Mouse (Mus musculus) spleen, postnatal 36 days (tissue): ENCODE results near the gene Zscan12.

Experiments
- DNase-seq, 2 experiments: peaks; one replicate each; pipeline ENCODE4 v3.0.0; 2022; ENCODE audit warnings: low spot score in 2 of 2, mixed read lengths in 1 of 2

Zscan12 gene

DNA sequence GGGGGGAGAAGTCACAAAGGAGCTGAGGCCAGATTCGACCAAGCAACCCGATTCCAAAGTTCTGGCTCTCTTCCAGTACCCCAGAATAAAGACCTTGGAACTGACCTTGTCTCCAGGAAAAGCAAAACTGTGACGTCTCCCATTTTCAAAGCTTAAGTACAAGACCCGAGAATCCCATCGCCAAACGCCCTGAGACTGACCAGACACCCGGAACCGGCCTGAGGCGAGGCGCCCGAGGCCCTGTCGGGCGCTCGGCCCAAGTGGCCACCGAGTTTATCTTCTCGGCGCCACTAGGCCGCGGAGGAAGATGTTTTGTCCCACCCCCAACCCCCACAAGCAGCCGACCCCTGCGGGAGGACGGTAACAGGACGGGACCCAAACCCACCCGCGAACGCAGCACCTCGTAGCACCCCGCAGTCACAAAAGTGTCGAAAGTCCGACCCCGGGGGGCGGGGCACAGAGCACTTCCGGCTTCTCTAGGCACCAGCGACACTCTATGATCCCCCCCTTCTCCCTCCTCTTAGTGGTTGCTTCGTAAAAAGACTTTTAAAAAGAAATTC, 39.7 kb downstream of the Zscan12 start, which contains the start of gene Zkscan3:
Gene Zkscan3, minus strand, starts transcription at position 469 of the 560 bp plus-strand sequence.
- peak; percentile 75 to 80 for DNase-seq

DNA sequence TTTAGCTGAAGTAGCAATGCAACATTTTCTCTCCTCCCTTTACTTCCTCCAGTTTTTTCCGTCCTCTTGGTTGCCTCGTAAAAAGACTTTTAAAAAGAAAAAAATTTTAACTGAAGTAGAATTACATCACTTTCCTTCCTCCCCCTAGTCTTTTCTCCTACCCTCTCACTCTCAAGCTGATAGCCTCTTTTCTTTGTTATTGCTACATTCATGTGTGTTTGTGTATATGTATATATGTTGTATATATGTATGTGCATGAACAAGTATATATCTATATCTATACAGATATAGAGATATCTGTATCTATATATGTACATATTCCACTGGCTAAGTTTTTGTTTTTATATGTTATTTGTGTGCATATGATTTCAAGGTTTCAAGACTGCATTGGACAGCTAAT, 40.2 kb downstream of the Zscan12 start:
- DNase-seq, result no peak

DNA sequence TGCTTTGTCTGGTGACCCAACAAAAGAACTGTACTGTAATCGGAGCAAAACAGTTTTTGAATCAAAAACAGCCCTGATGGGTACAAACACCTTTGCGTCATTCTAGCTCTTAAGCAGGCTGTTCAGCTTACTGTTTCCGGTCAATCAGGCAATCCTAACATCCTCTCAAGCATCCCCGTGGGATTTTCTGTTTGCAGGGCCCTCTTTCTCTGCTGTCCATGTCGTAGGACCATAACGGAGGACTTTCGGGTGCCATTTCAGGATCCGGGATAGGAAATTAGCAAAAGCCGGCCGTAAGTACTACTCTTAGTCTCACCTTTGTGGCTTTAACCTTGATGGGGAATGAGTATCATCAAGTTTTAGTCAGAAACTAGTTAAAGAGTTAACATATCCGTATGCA, 44.7 kb downstream of the Zscan12 start:
- DNase-seq, result no peak

DNA sequence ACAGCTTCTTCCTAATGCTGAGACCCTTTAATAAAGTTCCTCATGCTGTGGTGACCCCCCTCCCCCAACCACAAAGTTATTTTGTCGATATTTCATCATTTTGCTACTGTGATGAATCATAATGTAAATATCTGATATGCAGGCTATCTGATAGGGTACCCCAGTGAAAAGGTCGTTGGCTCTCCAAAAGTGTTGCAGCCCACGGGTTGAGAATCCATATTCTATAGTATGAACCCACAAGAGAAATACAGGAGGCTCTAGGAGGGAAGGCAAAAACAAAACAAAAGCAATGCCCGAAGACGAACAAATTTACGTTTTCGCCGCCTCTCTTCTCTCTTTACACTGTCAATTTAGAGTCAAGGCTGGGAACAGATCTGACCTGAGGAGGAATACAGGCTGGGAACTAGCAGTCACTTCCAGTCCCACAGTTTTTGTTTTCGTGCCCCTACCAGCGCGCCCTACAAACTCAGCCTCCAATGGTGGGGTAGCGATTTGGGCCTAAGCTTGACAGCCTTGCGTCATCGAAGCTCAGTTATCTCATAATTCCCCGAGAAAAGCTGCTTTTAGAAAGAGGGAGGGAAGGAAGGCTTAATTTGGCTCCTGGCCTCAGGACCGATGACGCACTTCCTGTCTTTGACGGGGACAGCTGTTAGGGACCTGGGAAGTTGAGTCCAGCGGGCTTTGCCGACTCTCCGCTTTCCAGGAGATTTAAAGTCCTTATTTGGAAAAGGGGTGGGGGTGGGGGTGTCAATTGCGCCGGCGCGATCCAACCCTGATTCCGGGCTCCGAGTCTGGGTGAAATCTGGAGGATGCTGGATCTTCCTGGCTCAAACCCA, 45.6 kb downstream of the Zscan12 start:
- peak; percentile 48 to 50 for DNase-seq

DNA sequence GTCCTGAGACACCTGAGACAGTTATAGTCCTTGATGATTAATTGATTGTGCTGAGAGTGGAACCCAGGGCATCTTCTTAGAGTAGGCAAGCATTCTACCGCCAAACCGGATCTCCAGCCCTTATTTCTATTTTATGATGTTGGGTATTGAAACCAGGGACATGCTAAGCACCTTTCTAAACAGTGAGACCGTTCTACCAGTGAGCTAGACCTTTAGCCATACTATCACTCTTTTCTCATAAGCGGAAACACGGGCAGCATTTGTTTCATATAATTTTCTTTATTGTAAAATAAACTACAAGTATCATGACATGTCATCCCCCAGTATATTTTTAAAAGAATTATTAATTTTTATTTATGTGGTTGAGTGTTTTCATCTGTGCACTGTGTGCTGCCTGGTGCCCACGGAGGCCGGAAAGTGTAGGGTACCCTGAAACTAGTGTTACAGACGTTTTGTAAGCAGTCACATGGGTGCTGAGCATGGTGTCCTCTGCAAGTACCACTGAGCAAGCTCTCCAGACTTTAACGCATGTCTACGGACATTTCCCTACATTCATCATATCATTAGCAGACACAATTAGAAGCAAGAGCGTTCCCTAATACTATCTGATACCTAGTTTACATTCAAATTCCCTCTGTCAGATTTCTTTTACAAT, 46.3 kb downstream of the Zscan12 start:
- no peak for DNase-seq

DNA sequence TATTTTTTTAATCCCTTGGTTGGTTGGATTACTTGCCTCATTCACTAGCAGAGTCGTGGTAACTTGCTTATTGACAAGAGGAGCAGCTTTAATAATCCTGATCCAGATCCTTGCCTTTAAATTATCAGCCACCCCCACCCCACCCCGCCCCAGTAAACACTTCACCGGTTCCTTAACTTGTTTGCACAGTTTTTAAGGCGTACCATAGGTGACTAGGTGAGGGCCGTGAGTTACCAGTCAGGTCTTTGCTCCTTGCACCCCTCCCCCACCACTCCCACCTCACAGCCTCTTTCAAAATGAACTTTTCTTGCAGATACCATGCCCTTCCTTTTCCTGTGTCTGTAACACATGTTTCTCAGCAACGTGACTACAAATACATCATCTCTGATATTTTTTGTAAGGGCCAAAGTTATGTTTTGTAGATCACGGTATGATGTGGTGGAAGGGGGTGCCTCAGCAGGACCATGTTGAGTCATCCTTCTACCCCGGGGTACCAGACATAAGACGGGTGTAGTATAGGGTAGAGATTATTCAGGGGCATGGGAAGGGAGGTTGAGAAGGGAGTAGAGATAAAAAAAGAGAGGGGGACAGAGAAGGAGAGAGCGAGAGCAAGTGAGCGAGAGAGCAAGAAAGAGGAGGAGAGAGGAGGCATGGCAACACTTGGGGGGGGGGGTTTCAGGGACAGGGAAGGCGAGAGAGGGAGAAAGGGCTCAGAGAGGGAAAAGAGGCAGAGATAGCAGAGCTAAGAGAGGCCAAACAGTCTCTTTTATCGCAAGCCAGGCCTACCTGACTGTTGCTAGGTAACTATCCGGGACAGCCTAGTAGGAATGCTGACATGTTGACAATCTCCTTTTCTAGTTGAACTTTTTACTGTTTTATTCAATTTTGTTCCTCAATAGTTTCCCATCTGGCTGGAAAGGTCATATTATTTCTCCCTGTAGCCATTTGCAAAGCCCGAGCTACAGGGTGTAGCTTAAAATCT, 51.9 kb downstream of the Zscan12 start:
- no peak for DNase-seq

DNA sequence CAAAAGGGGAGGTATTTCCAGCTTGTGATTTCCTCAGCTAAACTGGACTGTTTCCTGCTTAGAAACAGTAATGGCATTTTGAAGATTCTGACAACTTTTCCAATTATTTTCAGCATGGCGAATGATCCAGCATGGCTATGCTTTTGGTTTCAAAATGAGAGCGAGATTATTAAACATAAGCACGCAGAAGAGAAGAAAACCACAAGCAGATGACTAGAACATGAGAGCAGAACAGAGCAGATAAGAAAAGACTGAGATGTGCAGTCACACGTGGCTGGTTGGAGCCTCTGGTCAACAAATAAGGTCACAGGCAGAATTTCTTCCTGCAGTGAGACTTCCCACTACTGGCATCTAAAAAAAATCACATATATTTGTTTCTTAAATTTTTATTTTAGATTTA, 52.6 kb downstream of the Zscan12 start:
- no peak for DNase-seq

DNA sequence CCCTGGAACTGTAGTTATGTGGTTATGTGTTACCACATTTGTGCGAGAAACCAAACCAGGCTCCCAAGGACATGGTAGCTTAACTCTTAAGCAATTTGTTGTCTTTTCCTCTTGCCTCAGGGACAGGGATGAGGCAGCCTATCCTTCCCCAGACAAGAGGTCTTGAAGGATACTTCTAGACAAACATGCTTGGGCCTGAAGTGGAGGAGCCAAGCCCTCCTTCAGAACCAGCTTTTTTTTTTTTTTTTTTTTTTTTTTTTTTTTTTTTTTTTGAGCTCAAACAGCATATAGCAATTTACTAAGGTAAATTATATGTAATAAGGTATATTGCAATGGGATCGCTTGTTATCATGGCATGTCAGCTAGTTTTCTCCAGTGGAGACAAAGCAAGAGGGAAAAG, 53.1 kb downstream of the Zscan12 start:
- DNase-seq, result no peak

DNA sequence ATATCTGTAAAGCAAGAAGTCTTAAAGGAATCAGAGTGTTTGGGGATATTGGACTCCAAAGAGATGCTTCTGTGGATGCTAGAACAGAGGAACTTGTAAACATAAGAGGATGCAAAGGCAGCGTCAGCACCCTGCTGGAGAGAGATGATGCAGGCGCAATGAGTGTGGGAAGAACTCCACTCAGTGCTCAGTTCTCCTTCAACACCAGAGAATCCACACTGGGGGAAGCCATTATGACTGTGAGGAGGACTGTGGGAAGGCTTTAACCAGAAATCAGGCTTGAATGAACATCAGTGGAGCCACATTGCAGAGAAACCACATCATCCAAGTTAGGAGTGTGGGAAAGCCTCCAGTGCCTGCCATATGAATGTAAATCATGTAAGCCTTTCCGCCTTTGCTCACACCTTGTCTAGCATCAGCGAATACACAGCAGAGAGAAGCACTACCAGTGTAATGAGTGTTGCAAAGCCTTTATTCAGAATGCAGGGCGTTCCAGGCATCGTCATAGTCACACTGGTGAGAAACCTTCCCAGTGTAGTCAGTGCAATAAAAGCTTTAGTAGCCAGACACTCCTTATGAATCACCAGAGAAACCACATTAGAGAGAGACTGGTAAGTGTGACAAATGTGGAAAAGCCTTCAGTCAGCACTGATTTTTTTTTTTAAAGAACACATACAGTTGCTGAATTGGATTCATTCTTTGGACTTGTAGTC, 54.8 kb downstream of the Zscan12 start:
- no peak for DNase-seq

DNA sequence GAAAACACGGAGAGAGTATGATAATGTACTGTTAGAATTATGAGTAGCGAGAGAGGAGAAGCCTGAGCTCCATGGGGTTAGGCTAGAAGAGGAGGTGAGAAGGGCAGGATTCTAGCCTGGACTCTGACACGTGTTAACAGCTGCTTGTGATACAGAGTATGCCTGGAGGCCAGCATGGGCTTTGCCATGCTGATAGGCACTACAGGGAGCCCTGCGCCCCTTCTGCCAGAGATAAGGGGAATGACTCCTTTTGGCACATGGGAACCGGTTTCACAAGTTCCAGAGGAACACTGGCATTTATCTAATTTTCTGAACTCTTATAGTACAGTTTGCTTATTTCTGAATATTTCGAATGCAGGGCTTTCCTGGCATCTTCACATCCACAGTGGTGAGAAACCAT, 56.2 kb downstream of the Zscan12 start:
- DNase-seq, result no peak
